Mouse (Mus musculus): ENCODE data around the gene Spock1. TPM values are rescaled to one million over a fixed set of nuclear protein-coding genes. Genes with fewer than 3 reads are reported as not detected.
"Not testable (repeated sequence)": the region's sequence is repeated elsewhere in the genome, so short reads cannot be mapped to it uniquely, and the experiment has no call there.

Gene Spock1
- polyA plus RNA-seq, 1 experiment from 2014 or later, result 3.7 TPM

DNA sequence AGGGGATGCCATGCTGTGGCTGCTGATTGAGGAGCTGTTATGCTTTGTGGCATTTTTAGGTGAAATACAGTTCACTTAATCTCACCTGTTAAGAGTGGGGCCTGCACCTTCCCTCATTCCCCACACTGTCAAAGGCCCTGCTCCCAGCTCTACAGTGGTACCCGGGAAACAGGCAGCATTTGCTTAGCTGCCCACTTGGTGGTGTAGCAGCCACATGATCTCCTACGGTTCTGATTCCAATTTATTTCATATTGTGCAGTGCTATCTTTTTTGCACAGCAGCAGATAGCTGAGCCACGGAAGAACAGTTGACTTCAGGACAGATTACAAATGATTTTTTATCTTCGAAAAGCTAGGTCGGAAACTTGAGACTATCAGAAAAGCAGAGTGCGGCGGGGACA, 406.6 kb downstream of the Spock1 start:
- H3K27ac ChIP-seq, result no peak overlapping the region
- H3K4me1 ChIP-seq, result no peaks in the 10 kb centered on the region
- H3K9me3 ChIP-seq, result no peaks in the 10 kb centered on the region
- H3K4me3 ChIP-seq (replicated peaks), result no peak overlapping the region
- ATAC-seq (ENCODE audit: insufficient read depth, low FRiP score, low read depth), result no peak
- H3K36me3 ChIP-seq, result no peaks in the 10 kb centered on the region
- no peak overlapping the region for H3K9ac ChIP-seq
- 75% methylated on average over 7 of the region's 7 CpGs for WGBS
- no peaks in the 10 kb centered on the region for H3K27me3 ChIP-seq (replicated peaks)
- no peak overlapping the region for H3K4me2 ChIP-seq

DNA sequence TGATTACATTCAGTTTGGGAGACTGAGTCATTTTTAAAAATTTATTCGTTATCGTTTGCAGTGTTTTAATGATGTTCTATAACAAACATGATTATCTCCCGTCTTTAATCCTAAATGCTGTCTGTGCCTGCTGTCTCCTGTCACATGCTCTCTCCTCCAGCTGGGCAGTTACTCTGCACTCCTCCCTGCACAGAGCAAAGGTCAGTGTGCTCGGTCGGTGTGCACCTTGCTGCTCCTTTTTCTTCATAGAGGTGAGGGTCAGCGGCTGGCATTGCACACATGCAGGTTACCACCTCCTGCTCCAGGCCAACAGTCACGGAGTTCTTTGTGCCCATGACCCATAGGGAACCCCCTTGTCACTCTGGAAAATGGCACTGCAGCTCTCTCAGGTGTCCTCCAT, 411.4 kb downstream of the Spock1 start:
- no peak overlapping the region for H3K4me3 ChIP-seq (replicated peaks)
- whole genome bisulfite sequencing, result 55% methylated on average over 7 of the region's 7 CpGs
- no peaks in the 10 kb centered on the region for H3K9me3 ChIP-seq
- no peaks in the 10 kb centered on the region for H3K4me1 ChIP-seq
- no peak overlapping the region for H3K27ac ChIP-seq
- no peak for ATAC-seq (ENCODE audit: insufficient read depth, low FRiP score, low read depth)
- no peaks in the 10 kb centered on the region for H3K36me3 ChIP-seq
- no peaks in the 10 kb centered on the region for H3K27me3 ChIP-seq (replicated peaks)
- H3K9ac ChIP-seq, result no peak overlapping the region
- H3K4me2 ChIP-seq, result no peak overlapping the region

DNA sequence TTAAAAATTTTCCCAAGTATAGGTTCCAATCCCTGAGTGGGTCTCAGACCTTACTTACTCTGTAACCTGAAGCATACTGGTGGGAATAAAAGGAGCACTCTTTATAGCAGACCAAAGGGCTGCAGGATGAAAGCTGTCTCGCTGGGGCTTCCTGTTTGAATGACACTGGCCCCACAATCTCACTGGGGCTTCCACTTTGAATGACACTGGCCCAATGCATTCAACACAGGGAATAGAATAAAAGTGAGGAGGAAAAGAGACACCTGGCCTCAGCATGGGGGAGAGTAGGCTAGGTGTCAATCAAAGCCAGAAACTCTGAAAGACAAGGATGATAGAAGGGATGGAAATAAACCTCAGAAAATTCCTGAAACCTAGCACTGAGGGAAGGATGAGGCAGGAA, 413.3 kb downstream of the Spock1 start:
- Histone ChIP-seq H3K9ac (no peak overlapping the region), H3K27me3 (replicated peaks) (no peaks in the 10 kb centered on the region), H3K9me3 (no peaks in the 10 kb centered on the region), H3K4me1 (no peaks in the 10 kb centered on the region), H3K27ac (no peak overlapping the region), H3K4me3 (replicated peaks) (no peak overlapping the region), H3K4me2 (no peak overlapping the region), H3K36me3 (no peaks in the 10 kb centered on the region)
- 43% methylated on average over 1 of the region's 1 CpGs for WGBS
- ATAC-seq (ENCODE audit: insufficient read depth, low FRiP score, low read depth), result no peak

DNA sequence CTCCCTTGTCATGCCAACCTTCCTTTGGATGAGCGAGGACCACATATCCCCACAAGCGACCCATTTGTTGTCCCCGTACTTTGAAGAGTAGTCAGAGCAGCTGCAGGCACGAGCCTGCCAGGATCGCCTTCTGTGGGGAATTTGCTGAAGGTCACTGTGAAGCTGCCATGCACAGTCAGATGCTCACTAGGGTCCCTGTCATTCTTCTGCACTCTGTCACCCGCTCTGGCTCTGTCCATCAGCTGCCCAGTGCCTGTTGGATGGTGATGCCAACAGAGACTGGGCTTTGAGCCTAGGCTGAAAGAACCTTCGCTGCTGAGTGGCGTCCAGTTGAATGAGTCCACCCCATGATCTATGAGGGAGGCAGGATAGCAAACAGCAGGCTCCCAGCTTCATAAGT, 419.2 kb downstream of the Spock1 start:
- no peaks in the 10 kb centered on the region for H3K9me3 ChIP-seq
- H3K4me1 ChIP-seq, result no peaks in the 10 kb centered on the region
- no peak overlapping the region for H3K4me2 ChIP-seq
- WGBS, result 83% methylated on average over 8 of the region's 8 CpGs
- H3K27ac ChIP-seq, result no peak overlapping the region
- ATAC-seq (ENCODE audit: insufficient read depth, low FRiP score, low read depth), result no peak
- H3K27me3 ChIP-seq (replicated peaks), result no peaks in the 10 kb centered on the region
- H3K36me3 ChIP-seq, result no peaks in the 10 kb centered on the region
- no peak overlapping the region for H3K4me3 ChIP-seq (replicated peaks)
- H3K9ac ChIP-seq, result no peak overlapping the region

DNA sequence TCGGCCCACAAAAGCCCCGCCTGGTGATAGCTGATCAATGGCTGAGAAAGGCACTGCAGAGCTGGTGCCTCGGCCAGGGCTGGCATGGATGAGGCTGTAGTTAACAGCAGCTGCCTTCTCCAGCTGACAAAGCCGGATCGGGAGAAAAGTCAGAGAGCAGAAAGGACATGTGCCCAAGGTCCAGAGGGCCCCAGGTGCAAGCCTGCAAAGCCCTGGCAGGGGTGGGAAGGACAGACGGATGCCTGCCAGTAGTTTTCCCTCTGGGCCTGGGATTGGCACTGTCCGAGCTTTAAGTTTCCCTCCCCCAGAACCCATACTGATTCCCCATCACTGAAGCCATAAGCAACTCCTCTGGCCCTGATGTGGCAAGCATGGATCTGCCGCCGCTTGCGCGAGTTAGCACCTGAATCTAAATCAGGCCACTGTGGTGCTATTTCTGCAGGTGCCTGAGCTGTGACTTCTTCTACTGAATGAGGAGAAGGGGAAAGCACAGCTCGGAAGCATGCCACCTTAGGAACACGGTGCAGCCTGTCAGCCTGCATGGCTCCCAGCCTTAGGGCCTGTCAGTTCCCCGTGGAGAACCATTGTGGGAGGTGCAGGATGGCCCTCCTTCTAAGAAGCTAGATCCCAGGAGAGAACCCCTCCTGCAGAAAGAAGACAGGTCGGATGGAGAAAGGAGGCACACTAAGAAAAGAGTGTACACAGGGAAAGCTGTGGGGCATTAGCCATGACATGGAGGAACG, 423.5 kb downstream of the Spock1 start:
- Histone ChIP-seq H3K4me2 (no peak overlapping the region), H3K9ac (no peak overlapping the region), H3K27ac (no peak overlapping the region), H3K9me3 (no peaks in the 10 kb centered on the region), H3K4me3 (replicated peaks) (no peak overlapping the region), H3K27me3 (replicated peaks) (no peaks in the 10 kb centered on the region), H3K4me1 (no peaks in the 10 kb centered on the region), H3K36me3 (no peaks in the 10 kb centered on the region)
- no peak for ATAC-seq (ENCODE audit: insufficient read depth, low FRiP score, low read depth)
- 83% methylated on average over 16 of the region's 16 CpGs for WGBS

DNA sequence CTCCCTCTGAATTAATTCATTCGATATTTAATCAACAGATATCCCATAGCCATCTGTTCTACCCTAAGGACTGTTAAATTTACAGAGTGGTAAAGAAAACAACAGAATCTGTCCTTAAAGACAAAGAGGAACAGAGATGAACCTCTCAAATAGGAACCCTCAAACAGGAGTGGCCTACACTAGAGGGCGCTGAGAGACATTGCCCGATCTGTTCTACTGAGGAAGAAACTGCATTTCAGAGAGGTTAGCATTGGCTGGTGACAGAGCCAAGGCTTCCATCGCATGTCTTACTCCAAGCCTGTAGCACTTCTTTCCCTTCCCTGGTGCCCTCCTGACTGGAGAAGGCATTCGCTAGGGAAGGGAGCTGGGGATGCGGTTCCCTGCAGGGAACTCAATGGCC, 431.4 kb downstream of the Spock1 start:
- no peak for ATAC-seq (ENCODE audit: insufficient read depth, low FRiP score, low read depth)
- H3K9me3 ChIP-seq, result no peaks in the 10 kb centered on the region
- H3K9ac ChIP-seq, result no peak overlapping the region
- H3K4me3 ChIP-seq (replicated peaks), result no peak overlapping the region
- no peaks in the 10 kb centered on the region for H3K36me3 ChIP-seq
- H3K27me3 ChIP-seq (replicated peaks), result no peaks in the 10 kb centered on the region
- H3K27ac ChIP-seq, result no peak overlapping the region
- no peaks in the 10 kb centered on the region for H3K4me1 ChIP-seq
- WGBS, result 30% methylated on average over 6 of the region's 6 CpGs
- H3K4me2 ChIP-seq, result no peak overlapping the region

DNA sequence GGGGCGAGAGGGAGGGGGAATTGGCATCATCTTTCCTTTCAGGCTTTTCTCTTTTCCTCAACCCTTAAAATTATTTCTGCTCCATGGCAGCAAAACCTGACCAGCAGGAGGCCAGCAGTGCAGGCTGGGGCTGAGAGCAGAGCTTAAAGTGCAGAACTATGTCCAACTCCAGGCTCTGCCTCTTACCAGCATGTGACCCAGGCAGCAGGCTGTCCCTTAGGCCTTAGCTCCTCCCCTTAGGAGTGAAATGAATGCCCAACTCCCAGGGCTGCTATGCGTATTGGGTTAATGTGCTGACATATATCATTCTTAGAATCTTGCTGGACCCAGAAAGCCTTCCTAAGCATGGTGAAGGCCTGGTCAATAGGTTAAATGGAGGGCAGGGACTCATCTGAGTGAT, 434.1 kb downstream of the Spock1 start:
- Histone ChIP-seq H3K9me3 (no peaks in the 10 kb centered on the region), H3K36me3 (no peaks in the 10 kb centered on the region), H3K27ac (no peak overlapping the region), H3K9ac (no peak overlapping the region), H3K4me3 (replicated peaks) (no peak overlapping the region), H3K4me1 (no peaks in the 10 kb centered on the region), H3K27me3 (replicated peaks) (no peaks in the 10 kb centered on the region), H3K4me2 (no peak overlapping the region)
- 63% methylated on average over 2 of the region's 2 CpGs for WGBS
- ATAC-seq (ENCODE audit: insufficient read depth, low FRiP score, low read depth), result no peak

DNA sequence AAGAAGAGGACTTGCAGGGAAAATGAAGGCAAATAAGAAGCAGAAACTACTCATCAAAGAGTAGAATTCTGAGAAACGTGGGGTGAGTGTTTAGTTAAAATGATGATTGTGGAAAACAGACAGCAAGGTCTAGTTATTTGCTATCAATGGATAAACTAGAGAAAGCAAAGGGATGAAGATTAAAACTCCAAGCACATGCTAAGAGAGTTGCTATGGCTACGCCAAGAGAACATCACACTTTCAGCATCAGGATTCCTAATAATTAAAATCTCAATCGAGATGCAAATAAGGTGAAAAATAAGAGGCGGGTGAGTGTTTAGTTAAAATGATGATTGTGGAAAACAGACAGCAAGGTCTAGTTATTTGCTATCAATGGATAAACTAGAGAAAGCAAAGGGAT, 437.2 kb downstream of the Spock1 start:
- H3K27ac ChIP-seq; H3K36me3 ChIP-seq; H3K9me3 ChIP-seq; H3K27me3 ChIP-seq (replicated peaks); H3K4me2 ChIP-seq; H3K4me1 ChIP-seq; ATAC-seq (ENCODE audit: insufficient read depth, low FRiP score, low read depth); H3K9ac ChIP-seq; H3K4me3 ChIP-seq (replicated peaks): not testable (repeated sequence)
- 89% methylated on average over 4 of the region's 4 CpGs for WGBS

DNA sequence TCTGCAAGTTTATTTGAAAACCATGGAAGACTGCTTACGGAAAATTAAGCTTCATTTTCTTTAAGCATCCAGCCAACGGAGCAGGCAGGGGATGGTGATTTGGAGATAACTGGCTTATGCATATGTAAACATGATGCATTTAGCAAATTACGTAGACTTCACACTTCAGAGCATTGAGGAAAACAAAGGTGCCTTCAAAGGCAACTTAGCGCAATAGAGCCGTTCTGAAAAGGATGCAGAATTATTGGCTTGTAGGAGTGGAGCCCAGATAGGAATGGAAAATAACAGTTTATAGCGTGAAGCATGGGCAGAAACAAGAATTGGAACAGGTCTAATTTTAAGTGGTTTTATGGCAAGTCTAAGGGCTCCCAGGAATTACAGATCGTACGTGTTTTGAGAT, 448.2 kb downstream of the Spock1 start:
- 79% methylated on average over 8 of the region's 8 CpGs for WGBS
- no peak overlapping the region for H3K4me2 ChIP-seq
- ATAC-seq (ENCODE audit: insufficient read depth, low FRiP score, low read depth), result no peak

DNA sequence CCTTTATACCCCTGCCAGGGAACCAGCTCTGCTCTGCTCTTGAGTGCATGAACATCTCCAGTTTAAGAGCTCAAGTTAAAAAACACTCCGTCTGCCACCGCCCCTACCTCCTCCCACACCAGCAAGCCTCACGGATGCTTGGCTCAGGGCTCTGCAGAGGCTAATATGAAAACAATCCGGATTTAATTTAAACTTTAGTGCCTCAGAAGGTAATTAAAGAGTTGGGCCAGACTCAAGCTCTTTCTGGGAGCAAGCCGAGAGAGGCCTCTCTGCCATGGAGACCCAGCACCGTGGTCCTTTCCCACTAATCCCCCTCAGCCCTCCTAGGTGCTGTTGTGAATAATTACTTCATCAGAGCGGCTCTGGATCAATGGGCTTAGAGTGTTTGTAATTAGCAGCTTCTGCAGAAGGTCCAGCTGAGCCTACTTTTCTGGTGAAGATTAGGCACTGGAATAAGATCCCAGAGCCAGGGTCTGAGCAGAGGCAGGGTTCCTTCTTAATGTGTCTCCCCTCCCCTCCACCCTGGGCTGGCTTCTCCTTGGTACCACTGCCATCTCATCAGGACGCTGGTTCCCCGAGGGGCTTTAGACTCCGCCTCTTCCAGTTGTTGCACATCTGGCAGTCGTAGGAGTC, 457.8 kb downstream of the Spock1 start:
- Histone ChIP-seq H3K4me1 (no peaks in the 10 kb centered on the region), H3K4me2 (no peak overlapping the region), H3K27ac (no peak overlapping the region), H3K9ac (no peak overlapping the region), H3K36me3 (no peaks in the 10 kb centered on the region), H3K4me3 (replicated peaks) (no peak overlapping the region), H3K27me3 (replicated peaks) (no peaks in the 10 kb centered on the region), H3K9me3 (no peaks in the 10 kb centered on the region)
- no peak for ATAC-seq (ENCODE audit: insufficient read depth, low FRiP score, low read depth)
- WGBS, result 31% methylated on average over 11 of the region's 11 CpGs

More for the DNA sequence above, 448.2 kb downstream of the Spock1 start:
- H3K9me3 ChIP-seq, result no peaks in the 10 kb centered on the region
- H3K36me3 ChIP-seq, result no peaks in the 10 kb centered on the region
- no peak overlapping the region for H3K4me3 ChIP-seq (replicated peaks)
- H3K27me3 ChIP-seq (replicated peaks), result no peaks in the 10 kb centered on the region
- no peak overlapping the region for H3K9ac ChIP-seq
- no peak overlapping the region for H3K27ac ChIP-seq
- no peaks in the 10 kb centered on the region for H3K4me1 ChIP-seq

DNA sequence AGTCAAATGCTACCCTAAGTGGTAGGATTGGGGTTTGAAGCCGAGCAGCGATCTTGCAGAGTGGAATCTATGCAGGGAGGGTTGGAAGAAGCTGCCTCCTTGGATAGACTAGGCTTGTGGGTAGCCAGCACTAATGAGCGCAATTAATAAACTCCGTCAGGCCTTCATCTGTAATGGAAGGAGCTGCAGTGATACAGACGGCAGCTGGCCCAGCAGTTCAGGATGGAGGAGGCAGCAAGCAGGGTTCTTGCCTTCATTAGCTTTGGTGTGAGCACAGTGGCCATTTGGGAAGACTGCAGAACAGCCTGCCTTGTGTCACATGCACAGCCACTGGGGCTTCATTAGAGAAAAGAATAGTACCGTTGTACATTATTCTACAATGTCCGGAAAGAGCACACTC, 459.2 kb downstream of the Spock1 start:
- WGBS, result 89% methylated on average over 7 of the region's 7 CpGs
- ATAC-seq (ENCODE audit: insufficient read depth, low FRiP score, low read depth), result no peak

DNA sequence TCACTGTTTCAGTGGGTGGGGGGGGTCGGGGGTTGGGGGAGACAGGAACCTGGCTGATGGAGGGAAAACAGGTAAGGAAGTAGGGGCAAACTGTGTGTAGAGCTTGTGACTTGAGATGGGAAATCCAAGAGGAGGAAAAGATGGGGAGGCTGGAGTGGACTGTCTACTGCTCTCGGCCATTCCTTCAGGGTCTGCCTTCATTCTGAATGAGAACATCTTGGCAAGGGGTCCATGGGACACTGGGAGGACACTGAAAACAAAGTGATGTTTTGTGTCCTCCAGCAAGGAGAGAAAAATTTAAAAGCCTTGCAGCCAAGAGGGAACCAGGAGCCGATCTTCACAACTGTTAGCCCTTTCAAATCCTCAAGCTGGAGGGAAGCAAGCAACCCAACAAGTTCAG, 463.2 kb downstream of the Spock1 start:
- no peaks in the 10 kb centered on the region for H3K36me3 ChIP-seq
- H3K9me3 ChIP-seq, result no peaks in the 10 kb centered on the region
- WGBS, result 87% methylated on average over 3 of the region's 3 CpGs
- H3K4me1 ChIP-seq, result no peaks in the 10 kb centered on the region
- no peak for ATAC-seq (ENCODE audit: insufficient read depth, low FRiP score, low read depth)
- H3K4me2 ChIP-seq, result no peak overlapping the region
- H3K27me3 ChIP-seq (replicated peaks), result no peaks in the 10 kb centered on the region
- H3K9ac ChIP-seq, result no peak overlapping the region
- H3K4me3 ChIP-seq (replicated peaks), result no peak overlapping the region
- H3K27ac ChIP-seq, result no peak overlapping the region

More for the DNA sequence above, 459.2 kb downstream of the Spock1 start:
- Histone ChIP-seq H3K27me3 (replicated peaks) (no peaks in the 10 kb centered on the region), H3K27ac (no peak overlapping the region), H3K4me2 (no peak overlapping the region), H3K4me3 (replicated peaks) (no peak overlapping the region), H3K9ac (no peak overlapping the region), H3K9me3 (no peaks in the 10 kb centered on the region), H3K4me1 (no peaks in the 10 kb centered on the region), H3K36me3 (no peaks in the 10 kb centered on the region)

All from stomach, embryonic 15.5 days (tissue).